Comparison of ENCODE assay signal across 23 mouse cellular contexts in the genomic region with DNA sequence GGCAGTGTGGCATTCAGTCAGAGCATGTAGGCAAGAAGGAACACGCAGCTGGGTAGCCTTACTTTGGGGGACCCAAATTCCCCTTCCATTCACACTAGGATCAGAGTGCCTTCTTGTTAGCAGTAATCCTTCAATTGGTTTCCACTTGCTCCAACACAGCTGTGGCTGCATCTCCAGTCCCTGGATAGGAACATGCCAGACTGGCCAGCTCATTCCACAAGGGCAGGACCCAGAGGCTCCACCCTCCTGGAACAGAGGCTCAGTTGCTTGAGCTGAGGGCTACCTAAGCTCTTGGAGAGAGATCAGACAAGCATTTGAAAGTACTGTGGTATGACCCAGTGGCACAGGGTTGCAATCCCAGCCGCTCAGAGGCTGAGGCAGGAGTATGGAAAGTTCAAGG. TPM values are rescaled to one million over a fixed set of nuclear protein-coding genes. Genes with fewer than 3 reads are reported as not detected.
DNase-seq lines count a peak whose midpoint lies in the region; ATAC-seq and TF ChIP-seq lines count a peak whose summit lies in the region.
"Had no signal": no experiment of that assay in that cellular context is flagged by ENCODE, and none has a peak within 500 bp of the region (broad histone marks: within the 10 kb centered on the region; RNA-seq: fewer than 3 reads in every experiment).

No protein-coding gene starts in this region.

- H3K9ac ChIP-seq in lung, embryonic 16.5 days (ENCODE audit: low read length): no peak overlapping the region
- no peak overlapping the region for H3K9ac ChIP-seq in intestine, embryonic 16.5 days (ENCODE audit: low read depth, low read length)
- H3K9ac ChIP-seq in forebrain, postnatal 0 days: no peak overlapping the region
- H3K9ac ChIP-seq: embryonic facial prominence, embryonic 12.5 days; forebrain, embryonic 13.5 days; intestine, embryonic 15.5 days; liver, embryonic 13.5 days; midbrain, embryonic 12.5 days had no signal

- peak; percentile 64 for DNase-seq in gastrocnemius, postnatal 25 days
- no peak for DNase-seq in gastrocnemius, postnatal 4 days (ENCODE audit: low spot score in 2 of 2)
- DNase-seq in lung, postnatal 4 days: no peak
- DNase-seq in adipocyte (ENCODE audit: low spot score): peak; percentile 33
- DNase-seq in adrenal gland, postnatal 36 days: peak; percentile 55 to 58
- DNase-seq in forebrain, postnatal 0 days: no peak
- DNase-seq: cerebellum, adult 11-12 months; cerebellum, postnatal 10 days; gastrocnemius, postnatal 14 days; kidney, adult 9 months; kidney, postnatal 14 days; liver, embryonic 13.5 days; lung, adult 2 months; right cerebral cortex, postnatal 25 days; spleen, adult 18-20 months had no signal

- no peaks in the 10 kb centered on the region for H3K9me3 ChIP-seq in lung, embryonic 16.5 days (ENCODE audit: control insufficient read depth, low read length)
- H3K9me3 ChIP-seq in intestine, embryonic 16.5 days (ENCODE audit: control insufficient read depth, low read length): no peaks in the 10 kb centered on the region
- H3K9me3 ChIP-seq in forebrain, postnatal 0 days (ENCODE audit: low read length): no peaks in the 10 kb centered on the region
- H3K9me3 ChIP-seq: embryonic facial prominence, embryonic 12.5 days; forebrain, embryonic 13.5 days; intestine, embryonic 15.5 days; liver, embryonic 13.5 days; midbrain, embryonic 12.5 days had no signal

- no peak overlapping the region for H3K27ac ChIP-seq in lung, embryonic 16.5 days (ENCODE audit: low read length)
- no peak overlapping the region for H3K27ac ChIP-seq in intestine, embryonic 16.5 days (ENCODE audit: low read length)
- H3K27ac ChIP-seq in forebrain, postnatal 0 days (ENCODE audit: low read depth, low read length): no peak overlapping the region
- H3K27ac ChIP-seq: embryonic facial prominence, embryonic 12.5 days; forebrain, embryonic 13.5 days; intestine, embryonic 15.5 days; liver, embryonic 13.5 days; midbrain, embryonic 12.5 days had no signal

- peaks cover 3% of the 10 kb centered on the region for H3K36me3 ChIP-seq in lung, embryonic 16.5 days (ENCODE audit: control insufficient read depth, insufficient read depth, low read length)
- 0 out of 2 replicates have a peak, but pooled peaks cover 2% of the 10 kb centered on the region for H3K36me3 ChIP-seq in intestine, embryonic 16.5 days (ENCODE audit: control insufficient read depth, insufficient read depth, low read length)
- H3K36me3 ChIP-seq in forebrain, postnatal 0 days (ENCODE audit: insufficient read depth): peaks cover 4% of the 10 kb centered on the region; the same call in 1 of the 2 replicates

- 77% methylated on average over 2 of the region's 2 CpGs for WGBS in lung, embryonic 16.5 days
- 94% methylated on average over 2 of the region's 2 CpGs for WGBS in intestine, embryonic 16.5 days
- WGBS in forebrain, postnatal 0 days: 75% methylated on average over 2 of the region's 2 CpGs

- no peak overlapping the region for H3K4me2 ChIP-seq in lung, embryonic 16.5 days (ENCODE audit: low read depth, low read length)
- H3K4me2 ChIP-seq in intestine, embryonic 16.5 days (ENCODE audit: low read depth, low read length): no peak overlapping the region
- no peak overlapping the region for H3K4me2 ChIP-seq in forebrain, postnatal 0 days (ENCODE audit: low read depth)
- H3K4me2 ChIP-seq: embryonic facial prominence, embryonic 12.5 days; forebrain, embryonic 13.5 days; intestine, embryonic 15.5 days; liver, embryonic 13.5 days; midbrain, embryonic 12.5 days had no signal

- peak; percentile 15; the same call in 1 of the 2 replicates for ATAC-seq in lung, embryonic 16.5 days (ENCODE audit: low read depth)
- no peak for ATAC-seq in intestine, embryonic 16.5 days
- no peak for ATAC-seq in forebrain, postnatal 0 days
- ATAC-seq: forebrain, embryonic 13.5 days; hindbrain, embryonic 16.5 days; intestine, embryonic 15.5 days had no signal

- H3K4me3 ChIP-seq in lung, embryonic 16.5 days (ENCODE audit: low read length): no peak overlapping the region
- no peak overlapping the region for H3K4me3 ChIP-seq in intestine, embryonic 16.5 days (ENCODE audit: low read length)
- H3K4me3 ChIP-seq in forebrain, postnatal 0 days (ENCODE audit: low read depth, low read length): no peak overlapping the region
- H3K4me3 ChIP-seq: embryonic facial prominence, embryonic 12.5 days; erythroblast, embryonic 14.5 days; forebrain, embryonic 13.5 days; intestine, embryonic 15.5 days; liver, embryonic 13.5 days; midbrain, embryonic 12.5 days had no signal

- no peaks in the 10 kb centered on the region for H3K27me3 ChIP-seq in lung, embryonic 16.5 days (ENCODE audit: control insufficient read depth, insufficient read depth, low read depth, low read length)
- H3K27me3 ChIP-seq in intestine, embryonic 16.5 days (replicated peaks; ENCODE audit: control insufficient read depth, insufficient read depth, low read length): no peaks in the 10 kb centered on the region
- H3K27me3 ChIP-seq in forebrain, postnatal 0 days (ENCODE audit: insufficient read depth, low read length): no peaks in the 10 kb centered on the region
- H3K27me3 ChIP-seq: embryonic facial prominence, embryonic 12.5 days; forebrain, embryonic 13.5 days; intestine, embryonic 15.5 days; liver, embryonic 13.5 days; midbrain, embryonic 12.5 days had no signal

- H3K4me1 ChIP-seq in lung, embryonic 16.5 days (replicated peaks; ENCODE audit: control insufficient read depth, insufficient read depth, low read length): no peaks in the 10 kb centered on the region
- H3K4me1 ChIP-seq in intestine, embryonic 16.5 days (ENCODE audit: control insufficient read depth, insufficient read depth, low read length): no peaks in the 10 kb centered on the region
- H3K4me1 ChIP-seq in forebrain, postnatal 0 days (ENCODE audit: insufficient read depth): no peaks in the 10 kb centered on the region
- H3K4me1 ChIP-seq: embryonic facial prominence, embryonic 12.5 days; forebrain, embryonic 13.5 days; intestine, embryonic 15.5 days; liver, embryonic 13.5 days; midbrain, embryonic 12.5 days had no signal

- no peak for TF ChIP-seq CTCF in forebrain, postnatal 0 days (IDR thresholded peaks at IDR 0.05; ENCODE audit: low read depth)

RNA-seq across cellular contexts. Expression of gene Alpk3, which starts 8.9 kb away (rescaled TPM):
- 100 to 1,000 TPM; 213 to 256 TPM for total RNA-seq in gastrocnemius, postnatal 25 days (2021)
- 100 to 1,000 TPM; 132 to 139 TPM for total RNA-seq in gastrocnemius, postnatal 4 days (2021)
- polyA plus RNA-seq in lung, embryonic 16.5 days (2015; fragmentation: Nextera tagmentation; extraction: Ambion mirVana): 0.97 TPM in 2 replicates
- total RNA-seq in adrenal gland, postnatal 36 days (2021): under 1 TPM; 0.23 to 0.26 TPM
- 8.4 and 12.5 TPM in 2 replicates for polyA plus RNA-seq in intestine, embryonic 16.5 days (2015; fragmentation: Nextera tagmentation; extraction: Ambion mirVana)
- 0.43 TPM in 1 of 2 replicates, not detected in the other for total RNA-seq in forebrain, postnatal 0 days (2014; rRNA removed)
- 0.04 and 0.07 TPM in 2 replicates for polyA plus RNA-seq in forebrain, postnatal 0 days (2015; fragmentation: Nextera tagmentation; extraction: Ambion mirVana)
- polyA plus RNA-seq: forebrain, embryonic 13.5 days had no signal

RNA-seq across cellular contexts. Expression of gene Zfp592, which starts 55.0 kb away (rescaled TPM):
- 10 to 100 TPM; 10.2 to 10.6 TPM for total RNA-seq in gastrocnemius, postnatal 25 days (2021)
- 10 to 100 TPM; 18.4 to 20.2 TPM for total RNA-seq in gastrocnemius, postnatal 4 days (2021)
- polyA plus RNA-seq in lung, embryonic 16.5 days (2015; fragmentation: Nextera tagmentation; extraction: Ambion mirVana): 13.5 and 15.3 TPM in 2 replicates
- total RNA-seq in adrenal gland, postnatal 36 days (2021): 10 to 100 TPM; 21.9 to 34.3 TPM
- 9.9 and 12.4 TPM in 2 replicates for polyA plus RNA-seq in intestine, embryonic 16.5 days (2015; fragmentation: Nextera tagmentation; extraction: Ambion mirVana)
- total RNA-seq in forebrain, postnatal 0 days (2014; rRNA removed): 22.0 and 22.1 TPM in 2 replicates
- 3.9 and 5.2 TPM in 2 replicates for polyA plus RNA-seq in forebrain, postnatal 0 days (2015; fragmentation: Nextera tagmentation; extraction: Ambion mirVana)

Comparison
In these comparisons a context has a peak if more than half of its experiments do, and no peak if none do; other contexts are left out.
1. DNase-seq: peak in gastrocnemius, postnatal 25 days (single experiment), adipocyte (single experiment) and adrenal gland, postnatal 36 days (2 of 2); none in gastrocnemius, postnatal 4 days (0 of 2), lung, postnatal 4 days (0 of 2) and forebrain, postnatal 0 days (single experiment).
2. RNA of gene Alpk3, which starts 8.9 kb away (total RNA-seq): 213 to 256 TPM in gastrocnemius, postnatal 25 days and 132 to 139 TPM in gastrocnemius, postnatal 4 days; 0.43 TPM in forebrain, postnatal 0 days and 0.23 to 0.26 TPM in adrenal gland, postnatal 36 days; every median in the first group is over 10 times any median in the second.